Mouse (Mus musculus): Measurements from ENCODE around the gene Rnf5. TPM values are rescaled to one million over a fixed set of nuclear protein-coding genes. Genes with fewer than 3 reads are reported as not detected.

Gene Rnf5
- polyA plus RNA-seq, 1 experiment from 2014 or later = 302 TPM

DNA sequence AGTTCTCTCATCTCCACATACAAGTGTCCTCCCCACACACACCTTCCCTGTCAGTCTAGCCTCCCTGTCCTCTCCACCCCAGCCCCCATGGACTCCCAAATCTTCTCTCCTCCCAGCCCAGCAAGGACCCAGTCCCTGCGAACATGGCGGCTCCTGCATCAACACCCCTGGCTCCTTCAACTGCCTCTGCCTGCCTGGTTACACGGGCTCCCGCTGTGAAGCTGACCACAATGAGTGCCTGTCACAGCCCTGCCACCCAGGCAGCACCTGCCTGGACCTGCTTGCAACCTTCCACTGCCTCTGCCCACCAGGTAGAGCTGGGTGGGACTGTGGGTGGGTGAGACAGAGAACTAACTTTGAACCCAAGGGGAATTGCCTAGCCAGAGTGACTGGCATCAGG lies 33.6 kb downstream of the Rnf5 start:
- no peaks in the 10 kb centered on the region for H3K4me1 ChIP-seq
- H3K27ac ChIP-seq = no peak overlapping the region
- H3K4me3 ChIP-seq = no peak overlapping the region
- H3K4me2 ChIP-seq = no peak overlapping the region
- H3K9me3 ChIP-seq (replicated peaks) = no peaks in the 10 kb centered on the region; the same call in 1 of the 2 replicates
- peaks cover 7% of the 10 kb centered on the region for H3K27me3 ChIP-seq
- 70% methylated on average over 4 of the region's 4 CpGs for WGBS
- no peaks in the 10 kb centered on the region for H3K36me3 ChIP-seq (ENCODE audit: poor library complexity, severe bottlenecking)
- no peak for ATAC-seq
- H3K9ac ChIP-seq = no peak overlapping the region

- Histone ChIP-seq H3K9ac (no peak overlapping the region), H3K4me1 (no peaks in the 10 kb centered on the region), H3K27me3 (peaks cover 7% of the 10 kb centered on the region), H3K9me3 (replicated peaks) (no peaks in the 10 kb centered on the region; the same call in 1 of the 2 replicates), H3K27ac (no peak overlapping the region), H3K36me3 (ENCODE audit: poor library complexity, severe bottlenecking) (no peaks in the 10 kb centered on the region), H3K4me3 (no peak overlapping the region), H3K4me2 (no peak overlapping the region)
- 80% methylated on average over 13 of the region's 13 CpGs for WGBS
- no peak for ATAC-seq
These were observed 35.1 kb downstream of the Rnf5 start for GRCm38 (mm10) chr17:34568421-34568820.

- whole genome bisulfite sequencing = 66% methylated on average over 9 of the region's 9 CpGs
- H3K9ac ChIP-seq = no peak overlapping the region
- no peak overlapping the region for H3K4me2 ChIP-seq
- H3K36me3 ChIP-seq (ENCODE audit: poor library complexity, severe bottlenecking) = no peaks in the 10 kb centered on the region
- H3K4me1 ChIP-seq = no peaks in the 10 kb centered on the region
- H3K9me3 ChIP-seq (replicated peaks) = no peaks in the 10 kb centered on the region; the same call in 1 of the 2 replicates
- H3K27me3 ChIP-seq = peaks cover 7% of the 10 kb centered on the region
- ATAC-seq = no peak
- H3K27ac ChIP-seq = no peak overlapping the region
- H3K4me3 ChIP-seq = no peak overlapping the region
These were observed 36.2 kb downstream of the Rnf5 start for GRCm38 (mm10) chr17:34567311-34567710.

DNA sequence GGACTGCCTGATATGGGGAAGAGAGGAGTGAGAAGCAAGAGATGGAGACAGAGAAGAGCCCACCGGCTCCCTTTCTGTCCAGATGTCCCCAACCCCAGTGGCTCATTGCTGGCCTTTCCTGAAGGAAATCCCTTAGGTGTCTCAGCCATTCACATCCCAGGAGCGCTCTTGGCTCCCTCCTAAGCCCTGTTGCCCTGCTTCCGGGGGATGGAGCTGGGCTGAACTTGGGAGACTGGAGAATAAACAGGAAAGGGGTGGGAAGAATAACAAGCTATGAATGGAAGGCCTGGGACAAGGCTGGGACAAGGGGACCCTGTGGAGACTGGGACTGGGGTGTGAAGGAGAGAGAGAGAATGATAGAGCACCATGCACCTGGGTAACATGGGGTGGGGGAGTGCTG lies 38.7 kb downstream of the Rnf5 start:
- 60% methylated on average over 3 of the region's 3 CpGs for WGBS
- H3K9ac ChIP-seq = 0 out of 2 replicates have a peak overlapping the region, but pooled peaks have one; percentile 22
- no peak overlapping the region for H3K4me2 ChIP-seq
- 0 out of 2 replicates have a peak overlapping the region, but pooled peaks have one; percentile 27 for H3K27ac ChIP-seq
- no peak overlapping the region for H3K4me3 ChIP-seq
- ATAC-seq = no peak
- no peaks in the 10 kb centered on the region for H3K36me3 ChIP-seq (ENCODE audit: poor library complexity, severe bottlenecking)
- H3K27me3 ChIP-seq = peaks cover 7% of the 10 kb centered on the region
- H3K4me1 ChIP-seq = no peaks in the 10 kb centered on the region
- H3K9me3 ChIP-seq (replicated peaks) = no peaks in the 10 kb centered on the region; the same call in 1 of the 2 replicates

DNA sequence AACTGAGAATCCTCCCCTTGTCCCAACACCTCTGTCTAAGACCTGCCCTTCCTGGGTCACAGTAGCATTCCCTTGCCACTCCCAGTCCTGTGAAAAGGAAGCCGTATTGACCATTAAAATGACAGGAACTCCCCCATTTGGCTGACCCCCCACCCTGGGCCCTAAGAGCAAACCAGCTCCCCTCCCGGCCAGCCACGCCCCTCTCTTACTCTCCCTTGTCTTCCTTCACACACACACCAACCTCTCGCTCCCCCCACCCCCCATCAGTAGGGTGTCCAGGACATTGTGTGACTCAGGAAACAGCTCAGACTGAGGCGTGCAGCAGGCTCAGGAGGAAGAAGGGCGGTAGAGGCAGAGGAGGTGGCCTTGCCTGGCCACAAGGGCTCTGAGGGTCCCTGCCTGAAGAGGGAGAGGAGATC lies 39.5 kb downstream of the Rnf5 start, which contains the start of gene Notch4:
Gene Notch4, plus strand, starts transcription at position 266 of the 419 bp plus-strand sequence.
- no peak for ATAC-seq
- Histone ChIP-seq H3K4me1 (no peaks in the 10 kb centered on the region), H3K4me2 (no peak within 1 kb of the TSS), H3K27me3 (peaks cover 7% of the 10 kb centered on the region), H3K36me3 (ENCODE audit: poor library complexity, severe bottlenecking) (no peaks in the 10 kb centered on the region), H3K9ac (peak within 1 kb of the TSS; percentile 22; the same call in 1 of the 2 replicates), H3K27ac (0 out of 2 replicates have a peak within 1 kb of the TSS, but pooled peaks have one; percentile 27), H3K9me3 (replicated peaks) (no peaks in the 10 kb centered on the region; the same call in 1 of the 2 replicates), H3K4me3 (no peak within 1 kb of the TSS)
- WGBS = 24% methylated on average over 6 of the region's 6 CpGs

- no peaks in the 10 kb centered on the region for H3K36me3 ChIP-seq (ENCODE audit: poor library complexity, severe bottlenecking)
- no peak overlapping the region for H3K9ac ChIP-seq
- no peak overlapping the region for H3K4me2 ChIP-seq
- H3K4me3 ChIP-seq = no peak overlapping the region
- peaks cover 7% of the 10 kb centered on the region for H3K27me3 ChIP-seq
- ATAC-seq = no peak
- 76% methylated on average over 11 of the region's 11 CpGs for WGBS
- no peaks in the 10 kb centered on the region; the same call in 1 of the 2 replicates for H3K9me3 ChIP-seq (replicated peaks)
- H3K27ac ChIP-seq = no peak overlapping the region
- H3K4me1 ChIP-seq = no peaks in the 10 kb centered on the region
These were observed 40.1 kb downstream of the Rnf5 start for GRCm38 (mm10) chr17:34563354-34563753.

DNA sequence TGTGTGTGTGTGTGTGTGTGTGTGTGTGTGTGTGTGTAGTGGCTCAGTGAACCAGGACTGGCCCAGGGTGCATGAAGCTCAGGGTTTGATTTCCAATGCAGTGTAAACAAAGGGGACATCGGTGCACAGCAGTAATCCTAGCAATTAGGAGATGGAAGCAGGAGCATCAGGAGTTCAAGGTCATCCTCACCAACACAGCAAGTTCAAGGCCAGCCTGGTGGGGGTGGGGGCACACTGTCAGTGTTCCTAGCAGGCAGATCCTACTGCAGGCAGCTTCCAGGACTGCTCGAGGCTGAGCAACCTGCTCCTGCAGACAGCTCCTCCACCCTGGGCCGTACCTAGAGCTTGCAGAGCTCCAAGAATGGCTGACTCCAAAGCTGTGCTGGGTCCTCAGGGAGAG lies 40.9 kb downstream of the Rnf5 start:
- no peaks in the 10 kb centered on the region for H3K4me1 ChIP-seq
- H3K4me3 ChIP-seq = no peak overlapping the region
- no peak overlapping the region for H3K4me2 ChIP-seq
- ATAC-seq = no peak
- H3K9ac ChIP-seq = no peak overlapping the region
- no peaks in the 10 kb centered on the region for H3K36me3 ChIP-seq (ENCODE audit: poor library complexity, severe bottlenecking)
- H3K27me3 ChIP-seq = peaks cover 7% of the 10 kb centered on the region
- 65% methylated on average over 3 of the region's 3 CpGs for WGBS
- no peak overlapping the region for H3K27ac ChIP-seq
- no peaks in the 10 kb centered on the region; the same call in 1 of the 2 replicates for H3K9me3 ChIP-seq (replicated peaks)

- Histone ChIP-seq H3K4me3 (no peak overlapping the region), H3K27ac (no peak overlapping the region), H3K9ac (no peak overlapping the region), H3K36me3 (ENCODE audit: poor library complexity, severe bottlenecking) (no peaks in the 10 kb centered on the region), H3K27me3 (no peaks in the 10 kb centered on the region; the same call in 1 of the 2 replicates), H3K4me1 (no peaks in the 10 kb centered on the region), H3K9me3 (replicated peaks) (no peaks in the 10 kb centered on the region; the same call in 1 of the 2 replicates), H3K4me2 (no peak overlapping the region)
- WGBS = 30% methylated on average over 8 of the region's 8 CpGs
- no peak for ATAC-seq
These were observed 42.3 kb downstream of the Rnf5 start for GRCm38 (mm10) chr17:34561200-34561599.

DNA sequence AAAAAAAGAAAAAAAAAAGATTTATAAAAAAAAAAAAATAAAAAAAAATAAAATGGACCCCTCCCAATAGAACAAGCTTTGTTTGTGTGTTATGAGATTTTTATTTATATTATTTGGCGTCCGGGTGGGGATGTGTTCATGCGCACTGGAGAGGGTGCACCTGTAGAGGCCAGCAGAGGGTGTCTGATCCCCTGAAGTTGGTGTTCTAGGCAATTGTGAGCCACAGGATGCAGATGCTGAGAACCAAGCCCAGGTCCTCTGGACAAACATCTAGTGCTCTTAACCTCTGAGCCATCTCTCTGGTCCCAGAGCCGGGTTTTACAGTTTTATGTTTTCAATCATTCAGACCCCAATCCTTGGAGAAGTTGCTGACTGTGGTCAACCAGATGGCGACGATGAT lies 43.1 kb downstream of the Rnf5 start:
- H3K4me2 ChIP-seq = no peak overlapping the region
- no peaks in the 10 kb centered on the region for H3K4me1 ChIP-seq
- H3K27ac ChIP-seq = no peak overlapping the region
- no peak overlapping the region for H3K4me3 ChIP-seq
- 90% methylated on average over 6 of the region's 6 CpGs for WGBS
- H3K9me3 ChIP-seq (replicated peaks) = no peaks in the 10 kb centered on the region
- H3K36me3 ChIP-seq (ENCODE audit: poor library complexity, severe bottlenecking) = no peaks in the 10 kb centered on the region
- ATAC-seq = no peak
- H3K27me3 ChIP-seq = no peaks in the 10 kb centered on the region
- H3K9ac ChIP-seq = no peak overlapping the region

DNA sequence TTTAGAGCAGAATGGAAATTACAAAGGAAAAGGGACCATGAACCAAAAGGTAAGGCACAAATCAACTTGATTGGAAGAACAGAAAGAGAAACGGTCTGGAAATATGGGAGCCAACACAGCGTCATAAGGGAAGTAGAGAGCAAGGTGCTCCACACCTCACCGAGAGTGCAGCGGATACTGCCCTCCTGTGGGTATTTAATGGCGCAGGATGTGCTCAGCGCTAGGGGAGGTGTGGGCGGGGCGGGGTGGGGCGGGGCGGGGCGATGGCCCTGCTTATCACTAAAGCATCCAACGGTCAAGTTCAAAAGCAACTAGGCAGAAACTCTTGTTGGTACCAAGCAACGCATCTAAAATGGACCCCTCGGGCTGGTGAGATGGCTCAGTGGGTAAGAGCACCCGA lies 43.6 kb downstream of the Rnf5 start:
- Histone ChIP-seq H3K36me3 (ENCODE audit: poor library complexity, severe bottlenecking) (no peaks in the 10 kb centered on the region), H3K4me3 (no peak overlapping the region), H3K4me1 (no peaks in the 10 kb centered on the region), H3K27ac (no peak overlapping the region), H3K4me2 (no peak overlapping the region), H3K9me3 (replicated peaks) (no peaks in the 10 kb centered on the region), H3K9ac (no peak overlapping the region), H3K27me3 (no peaks in the 10 kb centered on the region)
- WGBS = 29% methylated on average over 15 of the region's 15 CpGs
- no peak for ATAC-seq

DNA sequence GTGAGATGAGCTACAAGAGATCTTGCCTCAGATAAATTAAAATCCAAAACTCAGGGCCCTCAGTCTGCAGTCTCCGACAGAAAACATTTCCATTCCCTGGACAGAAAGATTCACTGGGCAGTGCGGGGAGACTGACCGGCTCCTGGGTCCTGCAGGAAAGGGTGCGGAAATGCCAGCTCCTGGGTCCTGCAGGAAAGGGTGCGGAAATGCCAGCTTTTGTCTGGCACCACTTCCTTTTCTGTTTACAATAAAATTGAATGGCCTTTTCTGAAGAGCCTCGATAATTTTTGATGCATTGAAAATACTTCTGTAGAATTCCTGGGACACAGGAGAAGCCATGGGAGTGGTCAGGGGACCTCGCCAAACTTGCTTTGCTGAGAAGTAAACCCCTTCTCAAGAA lies 44.4 kb downstream of the Rnf5 start:
- H3K36me3 ChIP-seq (ENCODE audit: poor library complexity, severe bottlenecking) = no peaks in the 10 kb centered on the region
- H3K4me3 ChIP-seq = no peak overlapping the region
- no peak overlapping the region for H3K4me2 ChIP-seq
- no peaks in the 10 kb centered on the region for H3K4me1 ChIP-seq
- no peaks in the 10 kb centered on the region for H3K9me3 ChIP-seq (replicated peaks)
- no peaks in the 10 kb centered on the region for H3K27me3 ChIP-seq
- ATAC-seq = no peak
- no peak overlapping the region for H3K9ac ChIP-seq
- no peak overlapping the region for H3K27ac ChIP-seq
- WGBS = 88% methylated on average over 7 of the region's 7 CpGs

DNA sequence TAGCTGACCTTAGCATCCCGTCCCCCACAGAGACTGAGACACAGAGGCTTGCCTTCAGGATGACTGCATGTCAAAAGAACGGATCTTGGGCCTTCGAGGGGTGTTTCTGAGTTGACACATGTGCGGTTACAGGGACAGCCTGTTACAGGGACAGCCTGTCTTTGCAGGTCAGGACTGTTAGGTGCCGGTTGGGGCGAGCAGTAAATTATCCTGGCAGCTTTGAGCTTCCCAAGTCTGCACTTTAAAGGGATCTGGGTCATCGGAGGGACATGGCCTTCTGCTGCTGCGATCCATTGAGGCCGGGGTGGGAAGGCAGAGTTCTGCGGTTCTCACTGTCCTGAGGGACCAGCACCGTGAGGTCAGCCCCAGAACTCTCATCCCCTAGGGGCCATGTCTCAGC lies 46.1 kb downstream of the Rnf5 start:
- H3K9me3 ChIP-seq (replicated peaks) = no peaks in the 10 kb centered on the region
- H3K27me3 ChIP-seq = no peaks in the 10 kb centered on the region
- H3K4me1 ChIP-seq = no peaks in the 10 kb centered on the region
- no peak overlapping the region for H3K27ac ChIP-seq
- no peak overlapping the region for H3K9ac ChIP-seq
- no peak overlapping the region for H3K4me2 ChIP-seq
- no peak overlapping the region for H3K4me3 ChIP-seq
- WGBS = 77% methylated on average over 11 of the region's 11 CpGs
- ATAC-seq = no peak
- no peaks in the 10 kb centered on the region for H3K36me3 ChIP-seq (ENCODE audit: poor library complexity, severe bottlenecking)

- no peak for ATAC-seq
- Histone ChIP-seq H3K36me3 (ENCODE audit: poor library complexity, severe bottlenecking) (no peaks in the 10 kb centered on the region), H3K9ac (no peak overlapping the region), H3K4me3 (no peak overlapping the region), H3K4me2 (no peak overlapping the region), H3K27ac (no peak overlapping the region), H3K27me3 (no peaks in the 10 kb centered on the region), H3K9me3 (replicated peaks) (no peaks in the 10 kb centered on the region), H3K4me1 (no peaks in the 10 kb centered on the region)
- 90% methylated on average over 8 of the region's 8 CpGs for WGBS
These were observed 47.1 kb downstream of the Rnf5 start for GRCm38 (mm10) chr17:34556406-34556805.

All from forebrain, embryonic 13.5 days (tissue).